Mouse (Mus musculus) testis, adult 2 months (tissue): ENCODE results near the gene Rbm20.

Experiments used
- CTCF ChIP-seq: fragments of 200-500 bp; IDR thresholded peaks from 2 replicates; pipeline ENCODE4 v1.5.1; 2012; ENCODE audit warnings: low read depth, mild to moderate bottlenecking, inconsistent platforms, low read length, moderate library complexity; ENCODE audit not compliant: control insufficient read depth, insufficient read depth, insufficient replicate concordance
- POLR2A ChIP-seq: fragments of 200-500 bp; IDR thresholded peaks from 2 replicates; pipeline ENCODE4 v1.6.1; 2012; ENCODE audit warnings: low read depth, mild to moderate bottlenecking, inconsistent platforms, low read length, moderate library complexity; ENCODE audit not compliant: control insufficient read depth

- no peak for TF ChIP-seq CTCF
- no peak for TF ChIP-seq POLR2A
Measured at GRCm38 (mm10) chr19:53786239-53786638, 109.1 kb downstream of the Rbm20 start.
